Mouse (Mus musculus) E14TG2a.4 (cell line): ENCODE results near the gene Gm20605.
"Not testable (repeated sequence)": the region's sequence is repeated elsewhere in the genome, so short reads cannot be mapped to it uniquely, and the experiment has no call there.

Source experiments
- H3K27me3 ChIP-seq: 2 replicates; pipeline ENCODE4 v1.6.1; 2014; ENCODE audit warnings: low read length, control low read depth; ENCODE audit not compliant: insufficient read depth
- H3K36me3 ChIP-seq: 2 replicates; pipeline ENCODE4 v1.6.1; 2014; ENCODE audit warnings: low read length, control low read depth; ENCODE audit not compliant: insufficient read depth
- H3K4me1 ChIP-seq: replicated peaks from 2 replicates; pipeline ENCODE4 v1.6.1; 2014; ENCODE audit warnings: low read depth, low read length, control low read depth
- H3K4me3 ChIP-seq: replicated peaks from 2 replicates; pipeline ENCODE4 v1.5.1; 2014; ENCODE audit warnings: mild to moderate bottlenecking, low read length
- H3K9me3 ChIP-seq: 2 replicates; pipeline ENCODE4 v1.6.1; 2014; ENCODE audit warnings: low read length, control low read depth
- CTCF ChIP-seq: conservative IDR thresholded peaks from 2 replicates; pipeline ENCODE4 v1.5.1; 2014; ENCODE audit warnings: low read length
- NANOG ChIP-seq: IDR thresholded peaks from 2 replicates; pipeline ENCODE4 v1.6.1; 2014; ENCODE audit warnings: borderline replicate concordance, low read length, mixed read lengths
- POU5F1 ChIP-seq: IDR thresholded peaks from 2 replicates; pipeline ENCODE4 v1.6.1; 2014; ENCODE audit warnings: low read length, borderline replicate concordance

Gene Gm20605

DNA sequence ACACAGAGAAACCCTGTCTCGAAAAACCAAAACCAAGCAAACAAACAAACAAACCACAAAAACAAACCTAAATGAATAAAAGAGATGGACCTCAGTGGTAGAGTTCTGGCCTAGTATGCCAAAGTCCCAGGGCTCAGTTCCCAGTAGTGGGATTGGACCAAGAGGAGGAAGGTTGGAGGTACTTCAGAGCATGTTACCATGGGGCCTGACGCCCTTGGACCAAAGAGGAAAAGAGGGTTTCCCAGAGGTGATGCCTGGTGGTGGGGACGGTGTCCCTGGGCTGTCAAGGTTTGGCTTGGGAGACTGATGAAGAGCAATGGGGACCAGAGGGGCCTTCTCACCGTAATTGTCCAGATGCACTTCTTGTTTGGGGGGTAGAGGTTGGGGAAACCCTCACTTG lies 18.9 kb upstream of the Gm20605 start:
- Histone ChIP-seq H3K9me3 (no peaks in the 10 kb centered on the region), H3K4me3 (peak overlapping the region; percentile 80), H3K36me3 (peaks cover 30% of the 10 kb centered on the region), H3K27me3 (no peaks in the 10 kb centered on the region), H3K4me1 (peaks cover 92% of the 10 kb centered on the region)
- TF ChIP-seq NANOG (no peak), POU5F1 (no peak), CTCF (no peak)

DNA sequence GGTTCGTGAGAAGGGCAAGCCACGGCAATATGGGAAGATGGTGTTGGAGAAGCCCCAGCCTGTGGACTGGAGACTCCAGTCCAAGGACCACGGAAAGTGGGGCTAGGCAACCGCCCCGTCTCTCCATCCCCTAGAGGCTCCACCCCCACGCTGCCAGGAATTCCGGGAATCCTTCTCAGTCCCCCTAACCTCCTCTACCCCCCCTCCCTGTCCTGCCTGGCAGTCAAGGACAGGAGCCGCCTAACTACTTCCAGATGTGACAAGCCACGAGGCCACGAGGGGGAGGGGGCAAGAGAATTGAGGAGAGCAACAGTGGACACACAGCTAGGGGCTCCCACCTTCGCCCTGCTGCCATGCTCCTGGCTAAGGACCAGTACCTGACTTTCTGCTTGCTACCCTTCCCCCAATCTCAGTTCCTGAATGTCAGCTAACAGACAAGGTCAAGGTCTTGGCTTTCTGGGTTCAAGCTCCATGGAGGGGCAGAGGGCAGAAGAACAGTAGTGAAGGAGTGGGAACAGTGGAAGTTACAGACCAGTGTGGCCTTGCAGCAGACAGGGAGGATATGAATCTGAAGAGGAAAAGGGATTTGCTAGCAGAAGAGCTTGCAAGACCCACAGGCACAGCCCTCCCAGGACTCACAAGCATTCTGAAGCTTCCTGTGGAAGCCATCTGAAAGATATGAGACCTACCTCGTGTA lies 18.3 kb upstream of the Gm20605 start:
- Histone ChIP-seq H3K27me3 (no peaks in the 10 kb centered on the region), H3K9me3 (no peaks in the 10 kb centered on the region), H3K4me1 (peaks cover 91% of the 10 kb centered on the region)

DNA sequence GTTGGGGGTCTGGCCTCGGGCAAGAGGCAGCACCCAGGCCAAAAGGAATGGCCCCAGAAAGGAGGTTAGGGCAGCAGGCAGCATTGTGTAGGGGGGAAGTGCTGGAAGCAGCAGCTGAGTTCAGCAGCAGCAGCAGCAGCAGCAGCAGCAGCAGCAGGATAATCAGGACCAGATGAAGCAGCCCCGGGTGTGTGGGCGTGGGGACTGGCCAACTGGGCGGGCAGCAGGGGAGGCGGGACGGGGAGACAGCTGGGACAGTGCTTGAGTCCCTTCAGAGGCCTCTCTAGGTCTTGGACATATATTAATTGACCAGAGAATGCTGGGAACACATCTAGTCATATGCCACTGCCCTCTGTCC lies 17.8 kb upstream of the Gm20605 start:
- H3K27me3 ChIP-seq = no peaks in the 10 kb centered on the region
- no peak for TF ChIP-seq POU5F1
- TF ChIP-seq NANOG = no peak
- no peak for TF ChIP-seq CTCF
- H3K4me3 ChIP-seq = peak overlapping the region; percentile 80
- no peaks in the 10 kb centered on the region for H3K9me3 ChIP-seq
- peaks cover 18% of the 10 kb centered on the region for H3K36me3 ChIP-seq
- H3K4me1 ChIP-seq = peaks cover 89% of the 10 kb centered on the region

More for the DNA sequence above, 18.3 kb upstream of the Gm20605 start:
- peak overlapping the region; percentile 80 for H3K4me3 ChIP-seq
- TF ChIP-seq NANOG (no peak), POU5F1 (no peak), CTCF (no peak)
- peaks cover 23% of the 10 kb centered on the region for H3K36me3 ChIP-seq

- Histone ChIP-seq H3K4me1 (peaks cover 76% of the 10 kb centered on the region), H3K9me3 (no peaks in the 10 kb centered on the region), H3K27me3 (no peaks in the 10 kb centered on the region), H3K36me3 (no peaks in the 10 kb centered on the region; the same call in 1 of the 2 replicates), H3K4me3 (peak overlapping the region; percentile 80)
- no peak for TF ChIP-seq CTCF
- no peak for TF ChIP-seq NANOG
- TF ChIP-seq POU5F1 = no peak
These were observed 15.9 kb upstream of the Gm20605 start for GRCm38 (mm10) chr5:137613076-137613475.

- H3K27me3 ChIP-seq = 0 out of 2 replicates have a peak, but pooled peaks cover 1% of the 10 kb centered on the region
- TF ChIP-seq CTCF (no peak), POU5F1 (no peak), NANOG (no peak)
- H3K36me3 ChIP-seq = no peaks in the 10 kb centered on the region; the same call in 1 of the 2 replicates
- peak within 1 kb of the TSS; percentile 80 for H3K4me3 ChIP-seq
- H3K4me1 ChIP-seq = peaks cover 72% of the 10 kb centered on the region
- H3K9me3 ChIP-seq = no peaks in the 10 kb centered on the region
These were observed 15.4 kb upstream of the Gm20605 start, which contains the start of gene Pcolce for GRCm38 (mm10) chr5:137613550-137613949. TSS of gene Pcolce (minus strand) at chr5:137613784.

DNA sequence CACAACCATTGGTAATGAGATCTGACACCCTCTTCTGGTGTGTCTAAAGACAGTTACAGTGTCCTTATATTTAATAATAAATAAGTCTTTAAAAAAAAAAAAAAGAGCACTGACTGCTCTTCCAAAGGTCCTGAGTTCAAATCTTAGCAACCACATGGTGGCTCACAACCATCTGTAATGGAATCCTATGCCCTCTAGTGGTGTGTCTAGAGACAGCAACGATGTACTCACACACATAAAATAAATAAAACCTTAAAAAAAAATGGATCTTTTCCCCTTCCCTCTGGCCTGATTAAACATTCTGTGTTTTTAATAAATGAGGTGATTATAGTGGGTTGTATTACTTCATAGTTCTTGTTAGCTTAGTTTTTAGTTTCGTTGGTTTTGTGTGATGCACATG lies 14.1 kb upstream of the Gm20605 start:
- not testable (repeated sequence) for H3K9me3 ChIP-seq, H3K36me3 ChIP-seq, H3K4me3 ChIP-seq, H3K27me3 ChIP-seq
- TF ChIP-seq CTCF = peak; percentile 26; the same call in 1 of the 2 replicates
- H3K4me1 ChIP-seq = peaks cover 59% of the 10 kb centered on the region

DNA sequence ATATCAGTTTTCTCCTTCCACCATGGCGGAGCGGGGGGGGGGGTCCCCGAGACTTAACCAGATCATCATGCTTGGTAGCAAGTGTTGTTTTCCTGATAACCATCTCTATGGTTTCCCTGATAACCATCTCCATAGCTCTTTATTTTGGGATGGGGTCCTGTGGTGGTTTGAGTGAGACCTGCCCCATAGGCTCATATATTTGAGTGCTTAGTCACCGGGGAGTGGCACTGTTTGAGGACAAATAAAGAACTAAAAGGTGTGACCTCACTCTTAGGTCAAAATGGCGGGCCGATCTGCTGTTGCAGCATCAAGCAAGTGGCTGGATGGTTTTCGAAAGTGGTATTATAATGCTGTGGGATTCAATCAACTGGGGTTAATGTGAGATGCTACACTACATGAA lies 13.6 kb upstream of the Gm20605 start:
- Histone ChIP-seq H3K9me3 (no peaks in the 10 kb centered on the region), H3K4me1 (peaks cover 59% of the 10 kb centered on the region), H3K36me3 (no peaks in the 10 kb centered on the region), H3K27me3 (0 out of 2 replicates have a peak, but pooled peaks cover 4% of the 10 kb centered on the region), H3K4me3 (no peak overlapping the region)
- TF ChIP-seq CTCF = no peak
- TF ChIP-seq POU5F1 = no peak

DNA sequence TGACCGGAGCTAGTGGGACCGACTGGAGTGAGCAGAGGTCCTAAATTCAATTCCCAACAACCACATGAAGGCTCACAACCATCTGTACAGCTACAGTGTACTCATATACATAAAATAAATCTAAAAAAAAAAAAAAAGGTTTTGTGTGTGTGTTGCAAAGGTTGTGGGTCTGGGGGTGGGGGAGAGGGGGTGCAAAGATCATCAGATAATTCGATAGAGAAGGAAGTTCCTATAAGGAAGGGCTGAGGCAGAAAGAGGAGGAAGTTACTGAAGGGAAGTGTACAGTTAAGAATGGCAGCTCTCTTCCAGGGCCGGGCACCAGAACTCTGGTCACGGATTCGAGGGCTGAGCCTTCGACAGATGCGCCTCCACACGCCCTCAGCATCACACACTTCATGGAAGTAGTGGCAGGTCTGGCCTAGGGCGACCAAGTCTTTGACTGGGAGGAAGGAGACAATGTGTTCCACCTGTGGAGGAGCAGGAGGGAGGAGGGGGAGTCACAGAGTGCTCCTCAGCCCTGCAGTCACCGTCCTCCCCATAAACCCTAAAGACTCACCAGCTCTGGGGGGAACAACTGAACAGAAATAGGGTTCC lies 4.9 kb upstream of the Gm20605 start:
- Histone ChIP-seq H3K27me3 (no peaks in the 10 kb centered on the region), H3K36me3 (no peaks in the 10 kb centered on the region), H3K9me3 (no peaks in the 10 kb centered on the region), H3K4me1 (peaks cover 62% of the 10 kb centered on the region), H3K4me3 (no peak overlapping the region)
- TF ChIP-seq POU5F1 = no peak
- no peak for TF ChIP-seq CTCF
- TF ChIP-seq NANOG = no peak

DNA sequence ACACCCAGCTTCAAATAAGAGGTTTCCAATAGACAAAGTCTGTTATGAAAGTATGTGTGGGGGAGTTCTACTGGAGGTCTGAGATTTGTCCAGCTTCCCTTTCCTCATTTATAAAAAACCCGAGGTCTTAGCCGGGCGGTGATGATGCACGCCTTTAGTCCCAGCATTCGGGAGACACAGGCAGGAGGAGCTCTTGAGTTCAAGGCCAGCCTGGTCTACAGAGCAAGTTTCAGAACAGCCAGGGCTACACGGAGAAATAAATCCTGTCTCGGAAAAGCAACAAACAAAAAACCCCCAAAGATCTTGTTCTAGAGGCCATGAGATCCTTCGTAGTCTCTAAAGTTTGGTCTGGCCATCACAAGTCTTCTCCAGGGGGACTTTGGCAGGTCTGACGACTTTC lies 984 bp upstream of the Gm20605 start:
- H3K36me3 ChIP-seq = peaks cover 15% of the 10 kb centered on the region

More for the DNA sequence above, 984 bp upstream of the Gm20605 start:
- no peaks in the 10 kb centered on the region for H3K9me3 ChIP-seq
- H3K27me3 ChIP-seq = no peaks in the 10 kb centered on the region
- TF ChIP-seq NANOG = no peak
- TF ChIP-seq POU5F1 = no peak
- TF ChIP-seq CTCF = no peak
- H3K4me3 ChIP-seq = peak overlapping the region; percentile 84
- peaks cover 74% of the 10 kb centered on the region for H3K4me1 ChIP-seq
